In genomic region chr10:61394476-61395136, GRCm38 (mm10) we compare ENCODE assay signal across 15 mouse cellular contexts. TPM values are rescaled to one million over a fixed set of nuclear protein-coding genes. Genes with fewer than 3 reads are reported as not detected.
A peak's percentile ranks its signal among the peaks of the same experiment; 100 is the strongest.
DNase-seq lines count a peak whose midpoint lies in the region; ATAC-seq and TF ChIP-seq lines count a peak whose summit lies in the region.
"Had no signal": no experiment of that assay in that cellular context is flagged by ENCODE, and none has a peak within 500 bp of the region (broad histone marks: within the 10 kb centered on the region; RNA-seq: fewer than 3 reads in every experiment).

No protein-coding gene starts in this region.

- WGBS in kidney, embryonic 14.5 days, result 17% methylated on average over 9 of the region's 9 CpGs
- 31% methylated on average over 9 of the region's 9 CpGs for WGBS in kidney, adult 2 months

- DNase-seq in adrenal gland, postnatal 14 days, result peak; percentile 62
- DNase-seq in adrenal gland, adult 18-20 months (ENCODE audit: low spot score in 2 of 2), result no peak
- DNase-seq in kidney, adult 2 months, result no peak
- peak; percentile 93 for DNase-seq in fibroblast of lung, adult 2 months (ENCODE audit: low read depth)
- no peak for DNase-seq in layer of hippocampus, adult 9-11 months
- no peak for DNase-seq in gastrocnemius, postnatal 10 days
- DNase-seq: B cell, adult 2 months; cerebellum, adult 11 months; heart, adult 2 months had no signal

- H3K27ac ChIP-seq in kidney, embryonic 14.5 days (ENCODE audit: low read depth, low read length), result no peak overlapping the region
- H3K27ac ChIP-seq in kidney, adult 2 months (ENCODE audit: insufficient read depth, low read depth, low read length), result no peak overlapping the region
- H3K27ac ChIP-seq: heart, adult 2 months; layer of hippocampus, adult 2 months had no signal

- no peaks in the 10 kb centered on the region; the same call in 1 of the 2 replicates for H3K4me1 ChIP-seq in kidney, embryonic 14.5 days (ENCODE audit: control insufficient read depth, insufficient read depth, low read length)
- H3K4me1 ChIP-seq in kidney, adult 2 months (ENCODE audit: control insufficient read depth, insufficient read depth, low read length), result no peaks in the 10 kb centered on the region

- H3K9ac ChIP-seq in kidney, embryonic 14.5 days (ENCODE audit: low read depth, low read length), result 0 out of 2 replicates have a peak overlapping the region, but pooled peaks have one; percentile 14

- no peak overlapping the region for H3K4me3 ChIP-seq in kidney, embryonic 14.5 days (ENCODE audit: low read length)
- no peak overlapping the region for H3K4me3 ChIP-seq in kidney, adult 2 months (ENCODE audit: insufficient read depth, low read depth, low read length)
- H3K4me3 ChIP-seq in C2C12 (ENCODE audit: insufficient read depth, poor library complexity, severe bottlenecking), result no peak overlapping the region
- H3K4me3 ChIP-seq: erythroblast, embryonic 14.5 days; heart, adult 2 months; layer of hippocampus, adult 2 months had no signal

- no peak for TF ChIP-seq POLR2A in kidney, adult 2 months (IDR thresholded peaks at IDR 0.05; ENCODE audit: low read depth, low read length)

- H3K27me3 ChIP-seq in kidney, embryonic 14.5 days (ENCODE audit: control insufficient read depth, insufficient read depth, low read length), result no peaks in the 10 kb centered on the region
- H3K27me3 ChIP-seq in kidney, adult 2 months (replicated peaks; ENCODE audit: control insufficient read depth, insufficient read depth, low read length), result no peaks in the 10 kb centered on the region
- H3K27me3 ChIP-seq in C2C12 (ENCODE audit: control insufficient read depth, insufficient read depth, insufficient read length), result no peaks in the 10 kb centered on the region

- peak overlapping the region; percentile 13; the same call in 1 of the 2 replicates for H3K4me2 ChIP-seq in kidney, embryonic 14.5 days (replicated peaks; ENCODE audit: low read depth, low read length)

- ATAC-seq in kidney, embryonic 14.5 days (ENCODE audit: low FRiP score, low TSS enrichment), result no peak
- ATAC-seq: activated CD4-positive, CD25-positive, alpha-beta regulatory T cell, adult 4 months; midbrain, embryonic 16.5 days had no signal

- no peak for TF ChIP-seq CTCF in kidney, adult 2 months (conservative IDR thresholded peaks at IDR 0.05; ENCODE audit: insufficient read depth, insufficient read length, low read depth, low read length)
- TF ChIP-seq CTCF in C2C12 (IDR thresholded peaks at IDR 0.05; ENCODE audit: control insufficient read depth, insufficient read depth, insufficient read length), result no peak

- no peaks in the 10 kb centered on the region for H3K9me3 ChIP-seq in kidney, embryonic 14.5 days (ENCODE audit: control insufficient read depth, low read length)

- H3K79me2 ChIP-seq in C2C12 (ENCODE audit: control insufficient read depth, insufficient read depth), result no peaks in the 10 kb centered on the region

- H3K79me3 ChIP-seq in C2C12 (ENCODE audit: low read depth), result no peaks in the 10 kb centered on the region

- no peaks in the 10 kb centered on the region for H3K36me3 ChIP-seq in kidney, embryonic 14.5 days (ENCODE audit: control insufficient read depth, insufficient read depth, low read length)
- no peaks in the 10 kb centered on the region for H3K36me3 ChIP-seq in kidney, adult 2 months (ENCODE audit: control insufficient read depth, insufficient read depth, low read length)
- no peaks in the 10 kb centered on the region for H3K36me3 ChIP-seq in C2C12 (ENCODE audit: control insufficient read depth, insufficient read depth)

- H3ac ChIP-seq in C2C12 (ENCODE audit: control insufficient read depth, insufficient read length, low read depth), result peak overlapping the region; percentile 38

TF ChIP-seq in C2C12, 6 proteins besides CTCF, POLR2A, EP300 and RAD21:
- TF ChIP-seq MYOD1 (IDR thresholded peaks at IDR 0.05; ENCODE audit: control insufficient read depth, insufficient read length, low read depth) (no peak), MAX (IDR thresholded peaks at IDR 0.05) (no peak), MYOG (IDR thresholded peaks at IDR 0.05; ENCODE audit: control insufficient read depth, extremely low read depth, insufficient read length) (no peak), CEBPB (IDR thresholded peaks at IDR 0.05; ENCODE audit: low read depth) (no peak), USF1 (IDR thresholded peaks at IDR 0.05; ENCODE audit: low read depth) (no peak), FOSL1 (IDR thresholded peaks at IDR 0.05; ENCODE audit: insufficient read depth, low read length, poor library complexity, severe bottlenecking) (no peak)
TF ChIP-seq in C2C12: peak in this region for 0.

RNA-seq across cellular contexts. Expression of gene Pald1, which starts 11.3 kb away (rescaled TPM):
- total RNA-seq in adrenal gland, postnatal 14 days (2021), result 41.8 and 44.5 TPM in 2 replicates
- 10 to 100 TPM; 17.3 to 31.1 TPM for total RNA-seq in adrenal gland, adult 18-20 months (2021)
- polyA plus RNA-seq in kidney, embryonic 14.5 days (2014; fragmentation: Nextera tagmentation; extraction: Ambion mirVana), result 14.9 and 25.5 TPM in 2 replicates
- polyA plus RNA-seq in kidney, adult 2 months (2012; rRNA removed), result 8.8 and 10.8 TPM in 2 replicates
- 8.9 TPM for polyA plus RNA-seq in C2C12 (2012; fragmentation: generic; extraction: Trizol)
- 10 to 100 TPM; 18.5 to 28.3 TPM for total RNA-seq in gastrocnemius, postnatal 10 days (2021)
- polyA plus RNA-seq: activated CD4-positive, CD25-positive, alpha-beta regulatory T cell, adult 4 months had no signal

RNA-seq across cellular contexts. Expression of gene Nodal, which starts 23.2 kb away (rescaled TPM):
- total RNA-seq in adrenal gland, postnatal 14 days (2021), result not detected in 2 replicates
- total RNA-seq in adrenal gland, adult 18-20 months (2021), result not detected
- 0.30 and 0.44 TPM in 2 replicates for polyA plus RNA-seq in kidney, embryonic 14.5 days (2014; fragmentation: Nextera tagmentation; extraction: Ambion mirVana)
- polyA plus RNA-seq in kidney, adult 2 months (2012; rRNA removed), result 0.06 and 0.12 TPM in 2 replicates
- polyA plus RNA-seq in C2C12 (2012; fragmentation: generic; extraction: Trizol), result not detected
- under 1 TPM; 0.11 to 0.19 TPM for total RNA-seq in gastrocnemius, postnatal 10 days (2021)
- polyA plus RNA-seq: activated CD4-positive, CD25-positive, alpha-beta regulatory T cell, adult 4 months had no signal

RNA-seq across cellular contexts. Expression of gene Eif4ebp2, which starts 57.9 kb away (rescaled TPM):
- total RNA-seq in adrenal gland, postnatal 14 days (2021), result 109 and 114 TPM in 2 replicates
- total RNA-seq in adrenal gland, adult 18-20 months (2021), result 100 to 1,000 TPM; 111 to 113 TPM
- 54.4 and 61.9 TPM in 2 replicates for polyA plus RNA-seq in kidney, embryonic 14.5 days (2014; fragmentation: Nextera tagmentation; extraction: Ambion mirVana)
- 127 and 128 TPM in 2 replicates for polyA plus RNA-seq in kidney, adult 2 months (2012; rRNA removed)
- polyA plus RNA-seq in C2C12 (2012; fragmentation: generic; extraction: Trizol), result 42.3 TPM
- 100 to 1,000 TPM; 103 to 109 TPM for total RNA-seq in gastrocnemius, postnatal 10 days (2021)

Comparison
In these comparisons a context has a peak if more than half of its experiments do, and no peak if none do; other contexts are left out.
1. DNase-seq: peak in adrenal gland, postnatal 14 days (single experiment) and fibroblast of lung, adult 2 months (single experiment); none in adrenal gland, adult 18-20 months (0 of 2), kidney, adult 2 months (single experiment), layer of hippocampus, adult 9-11 months (single experiment) and gastrocnemius, postnatal 10 days (single experiment).